Mouse (Mus musculus) retina, embryonic 14.5 days (tissue): ENCODE data around the gene Sbf2.

Source experiments
- DNase-seq: peaks from one replicate; pipeline ENCODE4 v3.0.0-alpha.2; 2015; ENCODE audit warnings: low spot score

The Sbf2 gene

DNA sequence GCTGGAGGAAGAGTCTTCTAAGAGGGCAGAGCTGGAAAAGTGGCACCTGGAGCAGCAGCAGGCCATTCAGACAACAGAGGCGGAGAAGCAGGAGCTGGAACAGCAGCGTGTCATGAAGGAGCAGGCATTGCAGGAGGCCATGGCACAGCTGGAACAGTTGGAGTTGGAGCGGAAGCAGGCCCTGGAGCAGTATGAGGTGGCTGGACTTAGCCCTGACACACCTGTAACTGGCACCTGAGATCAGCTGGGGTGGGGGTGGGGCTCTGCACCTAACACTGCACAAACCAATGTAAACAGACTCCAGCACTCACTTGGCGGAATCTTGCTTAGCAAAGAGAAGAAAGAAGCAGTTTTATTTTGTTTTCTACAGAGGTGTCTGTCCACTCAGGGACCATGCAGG, 335.5 kb downstream of the Sbf2 start:
- DNase-seq = no peak

DNA sequence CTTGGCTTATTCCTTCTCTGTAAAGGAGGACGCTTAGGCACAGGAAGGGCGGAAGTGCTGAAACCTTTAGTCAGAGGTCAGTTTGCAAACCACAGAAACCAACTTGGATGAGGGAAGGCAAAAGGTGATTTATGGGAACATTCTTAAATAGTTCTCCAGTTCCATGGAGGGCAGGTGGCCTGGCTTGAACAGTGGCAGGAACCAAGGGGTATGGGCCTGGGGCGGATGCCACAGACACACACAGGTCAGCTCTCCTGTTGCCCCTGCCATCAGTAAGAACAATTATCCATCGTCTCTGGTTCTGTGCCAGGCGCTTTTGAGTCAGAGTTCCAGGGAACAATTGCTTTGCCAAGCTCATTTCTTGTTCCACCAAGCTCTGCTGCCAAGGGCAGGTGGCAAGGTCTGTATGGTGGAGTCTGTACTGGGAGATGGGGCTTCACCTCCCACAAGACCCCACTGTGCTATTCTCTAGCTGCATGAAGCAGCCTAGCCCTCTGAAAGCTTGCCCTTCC, 336.9 kb downstream of the Sbf2 start:
- DNase-seq = no peak

DNA sequence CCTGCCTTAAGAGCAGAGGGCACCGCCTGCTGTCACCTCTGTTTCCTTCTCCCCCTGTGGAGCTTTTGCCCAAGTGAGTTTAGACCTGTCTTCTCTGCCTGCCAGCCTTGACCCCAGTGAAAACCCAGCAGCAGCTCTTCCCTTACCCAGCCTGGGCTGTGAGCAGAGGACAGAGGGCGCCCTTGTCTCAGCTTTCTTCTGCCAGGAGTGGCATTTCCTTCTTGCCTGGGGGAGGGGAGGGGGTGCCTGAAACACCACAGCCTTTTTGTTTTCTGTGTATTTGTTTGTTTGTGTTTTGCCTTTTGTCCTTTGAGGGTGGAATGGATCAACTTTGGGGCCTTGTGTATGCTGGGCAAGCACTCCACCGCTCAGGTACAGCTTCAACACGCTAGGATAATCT, 342.3 kb downstream of the Sbf2 start:
- no peak for DNase-seq

DNA sequence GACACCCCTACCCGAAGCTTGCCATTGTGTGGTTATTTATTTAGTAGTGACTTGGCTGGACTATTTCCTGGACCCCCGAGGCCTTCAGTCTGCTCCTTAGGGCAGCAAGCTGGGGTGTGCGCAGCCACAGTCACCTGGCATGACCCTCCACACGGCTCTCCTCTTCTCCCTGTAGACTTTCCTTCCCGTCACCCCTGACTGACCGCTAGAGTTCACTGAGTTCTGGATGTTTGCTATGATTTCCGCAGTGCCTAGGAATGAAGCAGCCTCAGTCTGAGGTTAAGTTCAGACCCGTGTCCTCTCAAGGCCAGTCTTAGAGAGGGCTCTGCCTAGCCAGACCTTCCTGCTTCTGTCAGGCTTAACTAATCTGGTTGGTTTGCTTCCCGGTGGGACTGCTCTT, 342.9 kb downstream of the Sbf2 start:
- DNase-seq = no peak

DNA sequence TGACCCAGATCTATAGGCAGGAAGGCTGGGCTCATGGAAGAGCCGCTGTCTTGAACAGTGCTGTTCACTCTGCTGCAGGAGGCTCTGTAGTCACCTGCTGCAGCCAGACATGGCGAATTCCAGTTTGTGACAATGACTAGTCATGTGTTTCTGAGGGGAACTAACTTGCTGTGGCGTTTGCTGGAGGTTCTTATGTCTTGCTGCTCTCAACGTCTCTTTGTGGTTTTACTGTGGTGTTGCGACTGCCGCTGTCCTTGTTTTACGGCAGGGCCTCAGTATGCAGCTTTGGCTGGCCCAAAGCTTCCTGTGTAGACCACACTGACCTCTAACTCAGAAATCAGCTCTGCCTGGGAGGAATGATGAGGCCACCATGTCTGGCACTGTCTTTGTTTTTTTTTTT, 344.3 kb downstream of the Sbf2 start:
- DNase-seq = no peak

DNA sequence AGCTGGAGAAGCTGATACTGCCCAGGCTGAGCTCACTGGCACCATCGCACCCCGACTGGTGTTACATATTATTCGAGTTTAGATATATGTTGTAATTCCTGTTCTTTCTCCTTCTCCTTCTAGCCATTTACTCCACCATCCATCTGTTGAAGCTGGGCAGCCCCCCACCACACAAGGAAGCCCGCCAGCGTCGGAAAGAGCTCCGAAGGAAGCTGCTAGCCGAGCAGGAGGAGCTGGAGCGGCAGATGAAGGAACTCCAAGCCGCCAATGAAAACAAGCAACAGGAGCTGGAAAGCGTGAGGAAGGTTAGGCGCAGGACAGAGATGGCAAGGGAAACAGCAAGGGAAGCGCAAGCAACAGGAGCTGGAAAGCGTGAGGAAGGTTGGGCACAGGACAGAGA, 344.9 kb downstream of the Sbf2 start:
- no peak for DNase-seq

DNA sequence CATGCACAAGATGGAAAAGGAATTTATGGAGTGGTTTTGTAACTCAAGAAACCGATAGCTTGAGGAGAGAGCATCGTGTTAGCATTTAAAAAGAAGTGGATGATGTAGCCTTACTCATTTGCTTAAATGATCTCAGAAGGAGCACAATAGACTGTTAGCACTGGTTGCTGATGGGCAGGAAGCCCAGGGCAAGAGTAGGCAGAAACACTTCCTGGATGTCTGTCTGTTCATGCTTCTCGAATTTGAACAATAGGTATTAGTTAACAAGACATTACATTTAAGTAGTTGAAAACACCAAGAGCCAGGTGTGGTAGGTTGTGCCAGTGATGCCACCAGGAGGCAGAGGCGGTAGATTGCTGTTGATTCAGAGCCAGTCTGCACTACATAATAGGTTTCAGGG, 346.2 kb downstream of the Sbf2 start:
- no peak for DNase-seq

DNA sequence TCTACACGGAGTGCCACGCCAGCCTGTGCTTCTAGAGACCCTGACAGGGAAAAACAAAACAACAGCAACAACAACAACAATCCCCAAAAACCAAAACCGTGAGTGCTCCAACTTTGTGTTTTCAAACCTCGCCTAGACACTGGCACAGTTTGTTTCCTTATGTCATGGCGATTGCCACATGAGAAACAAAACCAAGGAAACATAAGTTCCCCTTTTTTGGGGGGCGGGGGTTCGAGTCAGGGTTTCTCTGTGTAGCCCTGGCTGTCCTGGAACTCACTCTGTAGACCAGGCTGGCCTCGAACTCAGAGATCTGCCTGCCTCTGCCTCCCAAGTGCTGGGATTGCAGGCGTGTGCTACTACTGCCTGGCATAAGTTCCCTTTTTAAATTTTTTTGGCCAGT, 346.7 kb downstream of the Sbf2 start:
- DNase-seq = no peak

DNA sequence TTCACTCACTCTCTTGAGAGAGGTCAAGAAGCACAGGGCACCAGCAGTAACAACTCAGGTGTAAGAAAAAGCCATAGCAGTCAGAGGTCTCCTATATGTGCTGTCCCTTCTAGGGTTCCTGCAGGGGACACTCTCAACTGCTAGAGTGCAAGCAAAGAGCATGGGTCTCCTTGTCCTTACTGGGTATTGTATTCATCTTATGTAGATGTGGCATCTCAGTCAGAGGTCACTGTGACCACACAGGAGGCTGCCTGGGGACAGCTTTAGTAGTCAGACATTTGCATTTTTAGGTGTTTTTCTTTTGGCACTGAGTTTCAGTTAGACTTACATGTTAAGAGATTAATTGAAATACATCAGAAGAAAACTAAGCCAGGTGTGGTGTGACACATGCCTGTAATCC, 347.7 kb downstream of the Sbf2 start:
- DNase-seq = no peak

DNA sequence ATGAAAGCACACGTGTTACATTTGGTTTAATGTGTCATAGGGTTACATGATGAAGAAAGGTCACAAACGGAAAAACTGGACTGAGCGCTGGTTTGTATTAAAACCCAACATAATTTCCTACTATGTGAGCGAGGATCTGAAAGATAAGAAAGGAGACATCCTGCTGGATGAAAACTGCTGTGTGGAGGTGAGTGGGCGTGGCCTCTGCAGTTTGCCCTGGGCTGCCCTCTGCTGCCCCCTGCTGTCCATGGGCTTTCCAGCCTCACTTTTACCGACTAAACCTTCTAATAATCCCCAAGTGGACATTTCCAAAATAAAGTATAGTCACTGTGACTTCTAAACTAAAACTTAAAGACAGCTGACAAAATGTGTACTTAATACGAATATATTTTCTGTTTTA, 348.9 kb downstream of the Sbf2 start:
- DNase-seq = peak; percentile 88

DNA sequence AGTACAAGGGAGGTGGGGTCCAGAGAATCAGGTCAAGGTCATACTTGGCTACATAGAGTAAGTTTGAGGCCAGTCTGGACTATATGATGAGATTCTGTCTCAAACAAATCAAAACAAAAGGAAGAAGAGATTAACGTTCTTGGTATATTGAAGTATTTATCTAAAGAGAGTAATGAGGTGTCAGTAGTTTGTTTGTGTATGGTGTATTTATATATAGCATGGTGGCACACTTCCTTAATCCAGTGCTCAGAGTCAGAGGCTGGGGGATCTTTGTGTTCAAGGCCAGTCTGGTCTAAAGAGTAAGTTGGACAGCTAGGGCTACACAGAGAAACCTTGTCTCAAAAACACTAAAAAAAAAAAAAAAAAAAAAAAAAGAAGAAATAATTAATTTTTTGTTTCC, 351.2 kb downstream of the Sbf2 start:
- no peak for DNase-seq

DNA sequence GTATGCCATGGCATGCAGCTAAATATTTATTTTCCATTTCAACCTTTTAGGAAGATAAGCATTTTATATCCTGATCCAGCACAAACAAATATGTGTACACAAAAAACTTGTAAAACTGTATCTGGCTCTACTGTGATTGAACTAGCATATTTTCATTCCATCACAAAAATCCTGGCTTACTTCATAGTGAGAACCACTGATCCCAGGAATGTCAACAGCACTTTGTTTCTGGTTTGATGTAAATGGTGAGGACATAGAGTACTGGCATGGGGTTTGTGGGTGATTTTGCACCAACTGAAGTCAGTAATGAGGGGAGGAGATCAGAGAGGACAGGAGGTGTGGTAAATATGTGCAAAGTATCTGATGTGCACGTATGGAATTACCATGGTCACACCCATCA, 352.1 kb downstream of the Sbf2 start:
- DNase-seq = no peak

DNA sequence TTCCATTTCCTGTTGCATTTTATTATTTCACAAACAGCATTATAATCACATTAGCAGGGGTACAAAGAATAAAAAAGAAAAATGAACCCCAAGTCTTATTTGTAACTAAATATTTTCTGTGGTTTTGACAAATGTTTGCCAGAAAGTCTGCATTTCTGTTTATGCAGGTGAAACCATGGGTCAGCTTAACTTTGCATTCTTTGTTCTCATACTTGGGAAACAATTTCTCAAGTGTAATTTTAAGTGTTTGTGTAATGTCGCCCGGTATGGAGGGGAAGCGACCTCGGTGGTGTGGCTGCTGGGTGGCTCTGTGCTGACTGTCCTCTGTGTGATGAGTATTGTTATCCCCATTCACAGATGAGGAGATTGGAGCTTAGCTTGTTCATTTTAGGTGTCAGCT, 352.9 kb downstream of the Sbf2 start:
- no peak for DNase-seq

DNA sequence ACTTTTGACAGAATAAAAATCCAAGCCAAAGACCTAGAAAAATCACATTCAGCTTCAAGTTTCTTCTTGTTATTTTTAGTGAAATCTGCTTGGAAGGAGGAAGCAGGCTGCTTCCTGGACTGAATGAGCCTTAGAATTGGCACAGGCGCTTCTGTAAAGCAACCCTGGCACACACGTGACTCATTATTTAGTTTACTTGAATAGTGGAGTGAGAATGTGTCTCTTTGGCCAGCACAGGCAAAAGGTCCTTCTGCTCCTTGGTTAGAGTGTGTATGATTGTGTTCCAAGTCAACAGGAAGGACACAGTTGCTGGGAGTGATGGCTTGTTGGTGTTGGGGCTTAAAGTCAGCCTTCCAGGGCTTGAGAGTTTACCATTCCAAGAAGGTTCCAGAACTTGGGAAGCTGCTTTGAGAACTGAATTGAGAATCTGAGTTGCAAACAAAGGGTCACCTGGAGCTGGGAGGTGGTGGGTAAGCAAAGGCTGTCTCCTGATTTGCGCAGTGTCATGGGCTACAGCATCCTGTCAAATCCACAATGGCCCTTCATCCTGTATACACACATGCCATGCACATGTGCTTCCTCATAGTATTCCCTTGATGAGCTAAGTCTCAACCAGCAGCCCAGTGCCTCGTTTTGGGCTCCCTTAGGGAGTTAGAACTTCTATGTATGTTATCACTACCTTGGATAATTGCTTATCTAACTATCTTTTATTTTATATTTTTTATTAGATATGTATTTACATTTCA, 354.6 kb downstream of the Sbf2 start:
- no peak for DNase-seq

DNA sequence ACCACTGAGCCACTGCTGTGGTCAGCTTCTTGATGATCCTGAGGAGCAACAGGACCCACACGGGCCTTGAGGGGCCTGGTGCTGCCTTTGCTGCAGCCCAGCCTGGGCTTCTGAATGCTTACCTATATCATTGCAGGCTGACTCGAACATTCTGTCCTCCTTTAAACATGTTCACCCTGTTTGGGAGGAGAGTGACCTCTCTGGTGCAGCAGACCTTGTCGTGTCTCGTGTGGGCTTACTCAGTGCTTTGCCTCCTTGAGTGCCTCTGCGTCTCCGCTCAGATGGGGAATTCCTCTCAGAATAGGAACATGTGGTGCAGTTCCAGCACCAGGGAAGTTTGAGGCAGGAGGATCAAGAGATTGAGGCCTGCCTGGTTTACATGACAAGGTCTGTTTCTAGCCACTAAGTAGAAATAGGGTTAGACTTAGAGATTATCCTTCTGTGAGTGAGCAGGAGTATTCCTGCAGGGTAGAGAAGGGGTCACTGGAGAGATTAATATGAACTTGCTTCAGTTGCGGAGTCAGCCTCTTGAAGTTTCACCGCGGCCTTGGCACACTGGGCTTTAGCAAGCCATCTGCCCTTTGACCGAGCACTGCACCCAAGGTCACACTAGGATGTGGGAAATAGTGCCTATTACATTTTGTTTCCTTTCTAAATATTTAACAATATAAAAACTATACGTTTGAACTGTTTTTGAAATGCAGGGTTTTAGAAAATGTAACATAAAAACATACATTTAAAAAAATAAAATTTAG, 356.3 kb downstream of the Sbf2 start:
- DNase-seq = no peak
